In genomic region chr13:114405100-114405715, GRCm38 (mm10) we compare ENCODE assay signal across 17 mouse cellular contexts. TPM values are rescaled to one million over a fixed set of nuclear protein-coding genes. Genes with fewer than 3 reads are reported as not detected.
DNase-seq lines count a peak whose midpoint lies in the region; ATAC-seq lines count a peak whose summit lies in the region.
"Had no signal": no experiment of that assay in that cellular context is flagged by ENCODE, and none has a peak within 500 bp of the region (broad histone marks: within the 10 kb centered on the region; RNA-seq: fewer than 3 reads in every experiment).

No protein-coding gene starts in this region.

- H3K36me3 ChIP-seq in heart, embryonic 12.5 days: no peaks in the 10 kb centered on the region
- H3K36me3 ChIP-seq in midbrain, embryonic 10.5 days: no peaks in the 10 kb centered on the region
- no peaks in the 10 kb centered on the region for H3K36me3 ChIP-seq in midbrain, embryonic 15.5 days (replicated peaks)
- no peaks in the 10 kb centered on the region for H3K36me3 ChIP-seq in liver, embryonic 11.5 days (ENCODE audit: control insufficient read depth, insufficient read depth, low read length)
- H3K36me3 ChIP-seq in neural tube, embryonic 15.5 days: no peaks in the 10 kb centered on the region
- H3K36me3 ChIP-seq: embryonic facial prominence, embryonic 13.5 days; G1E; limb, embryonic 13.5 days; midbrain, embryonic 12.5 days had no signal

- H3K4me1 ChIP-seq in heart, embryonic 12.5 days (replicated peaks): no peaks in the 10 kb centered on the region
- H3K4me1 ChIP-seq in midbrain, embryonic 10.5 days: peaks cover 46% of the 10 kb centered on the region
- H3K4me1 ChIP-seq in midbrain, embryonic 15.5 days: peaks cover 8% of the 10 kb centered on the region; the same call in 1 of the 2 replicates
- no peaks in the 10 kb centered on the region for H3K4me1 ChIP-seq in liver, embryonic 11.5 days (replicated peaks; ENCODE audit: control insufficient read depth, insufficient read depth, low read length)
- H3K4me1 ChIP-seq in neural tube, embryonic 15.5 days: no peaks in the 10 kb centered on the region
- H3K4me1 ChIP-seq: limb, embryonic 13.5 days had no signal

- H3K9me3 ChIP-seq in heart, embryonic 12.5 days (replicated peaks): no peaks in the 10 kb centered on the region
- no peaks in the 10 kb centered on the region for H3K9me3 ChIP-seq in midbrain, embryonic 10.5 days (replicated peaks)
- no peaks in the 10 kb centered on the region for H3K9me3 ChIP-seq in midbrain, embryonic 15.5 days
- H3K9me3 ChIP-seq in liver, embryonic 11.5 days (ENCODE audit: control insufficient read depth, low read length): no peaks in the 10 kb centered on the region
- H3K9me3 ChIP-seq in neural tube, embryonic 15.5 days (replicated peaks): no peaks in the 10 kb centered on the region
- H3K9me3 ChIP-seq: embryonic facial prominence, embryonic 13.5 days; G1E; limb, embryonic 13.5 days; midbrain, embryonic 12.5 days had no signal

- intact Hi-C loops in heart, postnatal 36 days (cut with DNase I): no loop called here

- no peak overlapping the region for H3K4me2 ChIP-seq in heart, embryonic 12.5 days
- no peak overlapping the region for H3K4me2 ChIP-seq in midbrain, embryonic 15.5 days
- H3K4me2 ChIP-seq in liver, embryonic 11.5 days: no peak overlapping the region
- no peak overlapping the region for H3K4me2 ChIP-seq in neural tube, embryonic 15.5 days
- H3K4me2 ChIP-seq: embryonic facial prominence, embryonic 13.5 days; hindbrain, embryonic 14.5 days; limb, embryonic 13.5 days; midbrain, embryonic 12.5 days had no signal

- no peak overlapping the region for H3K27ac ChIP-seq in heart, embryonic 12.5 days (ENCODE audit: poor library complexity, severe bottlenecking)
- peak overlapping the region; percentile 78 for H3K27ac ChIP-seq in midbrain, embryonic 10.5 days (replicated peaks)
- no peak overlapping the region for H3K27ac ChIP-seq in midbrain, embryonic 15.5 days
- no peak overlapping the region for H3K27ac ChIP-seq in liver, embryonic 11.5 days (ENCODE audit: low read depth, low read length)
- H3K27ac ChIP-seq in neural tube, embryonic 15.5 days (replicated peaks): no peak overlapping the region
- H3K27ac ChIP-seq: embryonic facial prominence, embryonic 13.5 days; hindbrain, embryonic 14.5 days; kidney, postnatal 0 days; limb, embryonic 13.5 days had no signal

- no peaks in the 10 kb centered on the region for H3K27me3 ChIP-seq in heart, embryonic 12.5 days (replicated peaks)
- H3K27me3 ChIP-seq in midbrain, embryonic 10.5 days (ENCODE audit: low read depth, poor library complexity, severe bottlenecking): peaks cover 4% of the 10 kb centered on the region; the same call in 1 of the 2 replicates
- no peaks in the 10 kb centered on the region for H3K27me3 ChIP-seq in midbrain, embryonic 15.5 days (replicated peaks)
- H3K27me3 ChIP-seq in liver, embryonic 11.5 days (replicated peaks; ENCODE audit: control insufficient read depth, insufficient read depth, low read length): no peaks in the 10 kb centered on the region
- H3K27me3 ChIP-seq in neural tube, embryonic 15.5 days (replicated peaks): no peaks in the 10 kb centered on the region
- H3K27me3 ChIP-seq: embryonic facial prominence, embryonic 13.5 days had no signal

- 85% methylated on average over 9 of the region's 9 CpGs for WGBS in heart, embryonic 12.5 days
- 88% methylated on average over 9 of the region's 9 CpGs for WGBS in midbrain, embryonic 10.5 days
- WGBS in midbrain, embryonic 15.5 days: 86% methylated on average over 9 of the region's 9 CpGs
- 85% methylated on average over 9 of the region's 9 CpGs for WGBS in liver, embryonic 11.5 days
- 91% methylated on average over 9 of the region's 9 CpGs for WGBS in neural tube, embryonic 15.5 days

- no peak overlapping the region for H3K4me3 ChIP-seq in heart, embryonic 12.5 days
- no peak overlapping the region for H3K4me3 ChIP-seq in midbrain, embryonic 10.5 days
- H3K4me3 ChIP-seq in midbrain, embryonic 15.5 days: no peak overlapping the region
- H3K4me3 ChIP-seq in liver, embryonic 11.5 days (ENCODE audit: low read depth, low read length): no peak overlapping the region
- H3K4me3 ChIP-seq in neural tube, embryonic 15.5 days (replicated peaks): no peak overlapping the region
- H3K4me3 ChIP-seq: embryonic facial prominence, embryonic 13.5 days; limb, embryonic 13.5 days; midbrain, embryonic 12.5 days had no signal

- no peak for ATAC-seq in heart, embryonic 12.5 days (ENCODE audit: insufficient number of reproducible peaks, low FRiP score)
- no peak for ATAC-seq in midbrain, embryonic 15.5 days (replicated peaks)
- ATAC-seq in liver, embryonic 11.5 days (replicated peaks; ENCODE audit: low FRiP score): no peak
- no peak for ATAC-seq in neural tube, embryonic 15.5 days (ENCODE audit: low FRiP score)
- ATAC-seq: intestine, embryonic 16.5 days; liver, postnatal 0 days had no signal

- H3K9ac ChIP-seq in heart, embryonic 12.5 days: no peak overlapping the region
- no peak overlapping the region for H3K9ac ChIP-seq in midbrain, embryonic 15.5 days
- no peak overlapping the region for H3K9ac ChIP-seq in liver, embryonic 11.5 days (ENCODE audit: low read depth, low read length)
- H3K9ac ChIP-seq in neural tube, embryonic 15.5 days (replicated peaks): no peak overlapping the region
- H3K9ac ChIP-seq: embryonic facial prominence, embryonic 13.5 days; hindbrain, embryonic 14.5 days; limb, embryonic 13.5 days; liver, postnatal 0 days; midbrain, embryonic 12.5 days had no signal

- DNase-seq in heart, adult 11 months: peak; percentile 90
- DNase-seq in midbrain, embryonic 10.5 days (ENCODE audit: low spot score): no peak
- peak; percentile 5 to 11 for DNase-seq in heart, postnatal 36 days
- DNase-seq in liver, embryonic 11.5 days (ENCODE audit: low spot score): no peak
- DNase-seq: cerebellum, postnatal 36 days; liver, postnatal 0 days; right cerebral cortex, postnatal 14 days had no signal

RNA-seq across cellular contexts. Expression of gene Ndufs4, which starts 17.1 kb away (rescaled TPM):
- 379 and 384 TPM in 2 replicates for polyA plus RNA-seq in heart, embryonic 12.5 days (2016; fragmentation: Nextera tagmentation; extraction: Ambion mirVana)
- polyA plus RNA-seq in midbrain, embryonic 10.5 days (2016; fragmentation: Nextera tagmentation; extraction: Ambion mirVana): 304 and 308 TPM in 2 replicates
- polyA plus RNA-seq in midbrain, embryonic 15.5 days (2015; fragmentation: Nextera tagmentation; extraction: Ambion mirVana): 328 and 330 TPM in 2 replicates
- total RNA-seq in heart, postnatal 36 days (2021): 100 to 1,000 TPM; 566 to 598 TPM
- 221 and 235 TPM in 2 replicates for polyA plus RNA-seq in liver, embryonic 11.5 days (2014; fragmentation: Nextera tagmentation; extraction: Ambion mirVana)
- 363 and 402 TPM in 2 replicates for polyA plus RNA-seq in neural tube, embryonic 15.5 days (2015; fragmentation: Nextera tagmentation; extraction: Ambion mirVana)

RNA-seq across cellular contexts. Expression of gene Fst, which starts 53.5 kb away (rescaled TPM):
- 9.1 and 11.4 TPM in 2 replicates for polyA plus RNA-seq in heart, embryonic 12.5 days (2016; fragmentation: Nextera tagmentation; extraction: Ambion mirVana)
- 40.5 and 43.1 TPM in 2 replicates for polyA plus RNA-seq in midbrain, embryonic 10.5 days (2016; fragmentation: Nextera tagmentation; extraction: Ambion mirVana)
- 4.6 and 6.8 TPM in 2 replicates for polyA plus RNA-seq in midbrain, embryonic 15.5 days (2015; fragmentation: Nextera tagmentation; extraction: Ambion mirVana)
- total RNA-seq in heart, postnatal 36 days (2021): under 1 TPM; 0.86 to 0.89 TPM
- polyA plus RNA-seq in liver, embryonic 11.5 days (2014; fragmentation: Nextera tagmentation; extraction: Ambion mirVana): 16.5 and 19.5 TPM in 2 replicates
- 6.4 and 20.7 TPM in 2 replicates for polyA plus RNA-seq in neural tube, embryonic 15.5 days (2015; fragmentation: Nextera tagmentation; extraction: Ambion mirVana)
- polyA plus RNA-seq: G1E had no signal

Comparison
In these comparisons a context has a peak if more than half of its experiments do, and no peak if none do; other contexts are left out.
1. DNase-seq: peak in heart, adult 11 months (single experiment) and heart, postnatal 36 days (2 of 2); none in midbrain, embryonic 10.5 days (single experiment) and liver, embryonic 11.5 days (single experiment).